Mouse (Mus musculus) neural tube, embryonic 11.5 days (tissue): ENCODE data around the gene Kalrn. TPM values are rescaled to one million over a fixed set of nuclear protein-coding genes. Genes with fewer than 3 reads are reported as not detected.
A peak's percentile ranks its signal among the peaks of the same experiment; 100 is the strongest.

ENCODE experiments used
- ATAC-seq: fragments of 200-750 bp; cut with Nextera tagmentation; 2 replicates; pipeline ENCODE4 v1.8.0; 2017; ENCODE audit warnings: moderate number of reproducible peaks, mild to moderate bottlenecking, moderate TSS enrichment, moderate library complexity; ENCODE audit not compliant: insufficient read depth, low FRiP score, low TSS enrichment
- DNase-seq: peaks from one replicate; pipeline ENCODE4 v3.0.0-alpha.2; 2015; ENCODE audit warnings: low spot score
- H3K27ac ChIP-seq: fragments of 300-500 bp; sonication (generic); 2 replicates; pipeline ENCODE4 v1.5.1; 2014; ENCODE audit warnings: low read depth, mild to moderate bottlenecking, low read length
- H3K27me3 ChIP-seq: fragments of 300-500 bp; sonication (generic); 2 replicates; pipeline ENCODE4 v1.6.1; 2014; ENCODE audit warnings: mild to moderate bottlenecking, low read length, mixed read lengths; ENCODE audit not compliant: control insufficient read depth, insufficient read depth
- H3K36me3 ChIP-seq: fragments of 300-500 bp; sonication (generic); 2 replicates; pipeline ENCODE4 v1.6.1; 2014; ENCODE audit warnings: mild to moderate bottlenecking, low read length, moderate library complexity, mixed read lengths; ENCODE audit not compliant: control insufficient read depth, insufficient read depth
- H3K4me1 ChIP-seq: fragments of 300-500 bp; sonication (generic); 2 replicates; pipeline ENCODE4 v1.6.1; 2014; ENCODE audit warnings: low read length, mixed read lengths; ENCODE audit not compliant: control insufficient read depth, insufficient read depth
- H3K4me2 ChIP-seq: fragments of 300-500 bp; sonication (generic); 2 replicates; pipeline ENCODE4 v1.6.1; 2014; ENCODE audit warnings: low read depth, mild to moderate bottlenecking, moderate library complexity
- H3K4me3 ChIP-seq: fragments of 300-500 bp; sonication (generic); 2 replicates; pipeline ENCODE4 v1.5.1; 2014; ENCODE audit warnings: low read depth, low read length
- H3K9ac ChIP-seq: fragments of 300-500 bp; sonication (generic); 2 replicates; pipeline ENCODE4 v1.6.1; 2014; ENCODE audit warnings: mild to moderate bottlenecking, low read length
- H3K9me3 ChIP-seq: fragments of 300-500 bp; sonication (generic); 2 replicates; pipeline ENCODE4 v1.6.1; 2016; ENCODE audit warnings: low read length; ENCODE audit not compliant: control insufficient read depth
- WGBS: fragments of 180-500 bp; shearing (Covaris S2); extraction: QIAGEN DNeasy Blood & Tissue Kit; methylation state at CpG from one replicate; pipeline ENCODE4 v1.1.7; 2014; 5-methylcytosine and 5-hydroxymethylcytosine counted together
- polyA plus RNA-seq: library from polyadenylated mRNA; unstranded; fragments of >200 nt; fragmentation: Nextera tagmentation; extraction: Ambion mirVana; gene quantifications from 2 replicates; pipeline ENCODE4 v1.2.1, GENCODE M21; 2014

Gene Kalrn
- polyA plus RNA-seq, 1 experiment from 2014 or later, result 17.6 TPM

GRCm38 (mm10) chr16:34485483-34485882 is 87.8 kb downstream of the Kalrn start:
- H3K27ac ChIP-seq, result no peak overlapping the region
- H3K4me2 ChIP-seq, result no peak overlapping the region
- H3K9ac ChIP-seq, result no peak overlapping the region
- no peaks in the 10 kb centered on the region for H3K27me3 ChIP-seq
- peaks cover 6% of the 10 kb centered on the region; the same call in 1 of the 2 replicates for H3K4me1 ChIP-seq
- no peak overlapping the region for H3K4me3 ChIP-seq
- ATAC-seq (no peak), DNase-seq (no peak)
- no peaks in the 10 kb centered on the region for H3K36me3 ChIP-seq
- H3K9me3 ChIP-seq, result no peaks in the 10 kb centered on the region
- 83% methylated on average over 6 of the region's 6 CpGs for WGBS

DNA sequence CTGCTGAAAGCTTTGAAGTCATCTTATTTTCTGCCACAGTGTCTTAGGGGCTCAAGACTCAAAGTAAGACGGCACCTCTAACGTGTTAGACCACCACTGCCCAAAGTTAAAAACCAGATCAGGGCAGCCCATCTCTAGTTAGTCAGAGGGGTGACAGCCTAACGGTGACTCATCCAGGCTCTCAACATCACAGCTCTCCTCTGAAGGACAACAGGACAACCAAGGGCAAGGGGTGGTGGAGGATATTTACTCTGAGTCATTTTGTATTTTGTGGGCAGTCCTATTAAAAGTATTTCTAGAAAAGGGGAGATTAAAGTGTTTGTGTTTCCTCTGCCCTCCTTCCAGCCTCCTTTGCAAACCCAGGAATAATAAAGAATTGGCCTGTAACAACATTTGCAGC is 88.4 kb downstream of the Kalrn start:
- Histone ChIP-seq H3K4me1 (peaks cover 6% of the 10 kb centered on the region; the same call in 1 of the 2 replicates), H3K27me3 (no peaks in the 10 kb centered on the region), H3K27ac (no peak overlapping the region)

DNA sequence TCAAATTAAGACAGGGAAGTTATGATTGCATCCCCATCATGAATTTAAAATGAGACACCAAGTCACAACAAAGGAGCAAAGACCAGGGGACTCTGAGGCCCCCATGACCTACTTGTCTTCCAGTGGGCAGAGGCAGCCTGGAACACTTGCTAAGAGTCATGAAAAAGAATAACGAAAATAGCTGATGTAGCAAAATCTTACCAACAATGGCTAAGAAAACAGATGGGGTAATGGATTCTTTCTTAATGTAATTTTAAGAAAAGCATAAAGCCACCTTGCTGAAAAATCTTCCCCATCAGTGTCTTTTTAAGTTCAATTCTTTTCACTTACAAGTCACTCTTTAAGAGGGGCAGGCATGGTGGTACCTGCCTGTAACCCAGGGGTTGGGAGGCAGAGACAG is 89.1 kb downstream of the Kalrn start:
- no peak overlapping the region for H3K27ac ChIP-seq
- no peak overlapping the region for H3K4me3 ChIP-seq
- no peak overlapping the region for H3K4me2 ChIP-seq
- no peaks in the 10 kb centered on the region for H3K27me3 ChIP-seq
- 82% methylated on average over 1 of the region's 1 CpGs for WGBS
- DNase-seq (no peak), ATAC-seq (no peak)
- H3K4me1 ChIP-seq, result peaks cover 6% of the 10 kb centered on the region; the same call in 1 of the 2 replicates
- H3K36me3 ChIP-seq, result no peaks in the 10 kb centered on the region
- H3K9ac ChIP-seq, result no peak overlapping the region
- H3K9me3 ChIP-seq, result no peaks in the 10 kb centered on the region

More for the DNA sequence above, 88.4 kb downstream of the Kalrn start:
- WGBS, result 67% methylated on average over 3 of the region's 3 CpGs
- no peak overlapping the region for H3K4me2 ChIP-seq
- H3K9me3 ChIP-seq, result no peaks in the 10 kb centered on the region
- no peak overlapping the region for H3K4me3 ChIP-seq
- no peak overlapping the region for H3K9ac ChIP-seq
- DNase-seq (no peak), ATAC-seq (no peak)
- H3K36me3 ChIP-seq, result no peaks in the 10 kb centered on the region

DNA sequence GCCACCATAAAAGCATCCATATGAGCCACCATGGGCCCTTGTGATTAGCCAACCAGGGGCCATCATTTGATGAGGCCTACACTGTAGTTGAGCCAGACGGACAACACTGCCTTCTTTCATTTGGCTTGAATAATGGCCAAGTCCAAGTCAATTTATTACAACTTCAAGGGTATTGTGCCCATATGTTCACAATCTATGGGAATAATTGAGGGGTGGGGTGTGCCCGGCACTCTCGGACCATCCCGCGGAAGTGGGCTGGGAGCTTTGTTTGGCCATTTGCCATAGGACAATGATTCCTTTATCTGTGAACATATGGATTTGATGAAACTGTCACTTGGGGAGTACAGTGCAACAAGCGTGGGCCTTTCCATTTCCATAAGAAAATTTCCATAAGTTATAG is 89.6 kb downstream of the Kalrn start:
- Histone ChIP-seq H3K4me3 (no peak overlapping the region), H3K4me2 (no peak overlapping the region), H3K9ac (no peak overlapping the region), H3K4me1 (peaks cover 6% of the 10 kb centered on the region; the same call in 1 of the 2 replicates), H3K36me3 (no peaks in the 10 kb centered on the region), H3K27ac (no peak overlapping the region), H3K27me3 (no peaks in the 10 kb centered on the region), H3K9me3 (no peaks in the 10 kb centered on the region)
- 45% methylated on average over 6 of the region's 6 CpGs for WGBS
- DNase-seq, result peak; percentile 41
- ATAC-seq, result no peak

DNA sequence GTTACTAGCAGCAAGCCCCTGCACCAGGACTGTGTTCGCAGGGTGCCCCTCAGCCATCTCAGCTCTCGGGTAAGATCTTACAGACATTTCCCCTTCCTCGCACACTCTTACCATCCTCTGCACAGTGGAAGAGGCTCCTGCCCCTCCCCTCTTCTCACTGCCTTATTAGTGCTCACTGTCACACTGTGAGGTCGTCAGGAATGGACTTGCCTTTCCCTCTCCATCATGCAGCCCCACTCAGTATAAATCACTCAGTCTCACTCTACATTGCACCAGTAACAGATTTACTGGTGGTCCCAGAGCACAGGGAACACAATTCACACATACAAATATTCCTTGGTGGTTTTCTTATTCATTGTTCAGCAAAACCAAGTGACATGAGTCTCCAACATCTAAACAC is 98.6 kb downstream of the Kalrn start:
- H3K4me2 ChIP-seq, result no peak overlapping the region
- DNase-seq (no peak), ATAC-seq (no peak)
- H3K27ac ChIP-seq, result no peak overlapping the region
- H3K9me3 ChIP-seq, result no peaks in the 10 kb centered on the region
- H3K27me3 ChIP-seq, result no peaks in the 10 kb centered on the region
- H3K36me3 ChIP-seq, result no peaks in the 10 kb centered on the region
- H3K9ac ChIP-seq, result no peak overlapping the region
- H3K4me3 ChIP-seq, result no peak overlapping the region
- peaks cover 33% of the 10 kb centered on the region for H3K4me1 ChIP-seq
- 61% methylated on average over 4 of the region's 4 CpGs for WGBS

DNA sequence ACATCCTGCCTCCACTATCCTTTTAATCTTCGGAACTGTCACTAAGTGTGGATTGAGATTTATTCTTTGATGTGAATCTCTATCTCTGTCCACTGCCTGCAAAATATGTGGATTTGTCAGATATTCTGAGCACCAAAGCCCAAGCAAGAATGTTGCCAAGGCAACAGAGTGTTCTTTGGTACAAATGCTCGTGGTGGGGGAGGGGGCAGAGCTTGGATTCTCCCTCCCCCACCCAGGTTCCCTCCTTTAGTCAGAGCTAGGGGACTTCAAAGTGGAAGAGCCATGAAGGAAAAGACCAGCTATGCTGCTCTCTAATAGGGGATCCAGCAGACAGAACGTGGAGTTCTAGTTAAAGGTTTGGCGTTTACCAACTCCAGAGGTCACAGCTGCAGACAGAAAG is 99.4 kb downstream of the Kalrn start:
- Histone ChIP-seq H3K27me3 (no peaks in the 10 kb centered on the region), H3K4me3 (no peak overlapping the region), H3K4me2 (no peak overlapping the region), H3K9me3 (no peaks in the 10 kb centered on the region), H3K36me3 (no peaks in the 10 kb centered on the region), H3K9ac (no peak overlapping the region), H3K27ac (no peak overlapping the region), H3K4me1 (peaks cover 41% of the 10 kb centered on the region)
- DNase-seq (no peak), ATAC-seq (no peak)
- 58% methylated on average over 4 of the region's 4 CpGs for WGBS

DNA sequence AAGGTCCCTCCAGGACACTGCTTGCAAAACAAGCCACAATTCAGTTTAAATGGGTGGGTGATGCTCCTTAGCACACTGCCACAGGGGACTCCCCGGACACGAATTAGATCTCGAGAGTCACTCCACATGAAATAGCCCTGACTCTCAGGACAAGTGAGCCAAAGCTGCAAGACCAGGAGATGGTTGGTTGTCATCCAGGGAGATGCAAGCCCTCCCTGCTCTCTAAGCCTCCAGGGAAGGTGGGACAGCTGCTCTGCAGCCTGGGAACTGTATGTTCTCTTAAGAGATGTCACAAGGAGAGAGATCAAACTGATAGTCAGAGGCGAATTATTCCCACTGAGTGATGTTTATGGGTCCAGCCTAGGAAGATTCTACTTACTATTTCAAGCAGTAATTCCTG is 101.9 kb downstream of the Kalrn start:
- no peaks in the 10 kb centered on the region for H3K9me3 ChIP-seq
- ATAC-seq, result no peak
- WGBS, result 83% methylated on average over 4 of the region's 4 CpGs
- no peaks in the 10 kb centered on the region for H3K36me3 ChIP-seq
- peaks cover 51% of the 10 kb centered on the region for H3K4me1 ChIP-seq
- H3K4me3 ChIP-seq, result no peak overlapping the region
- no peak overlapping the region for H3K9ac ChIP-seq
- no peak overlapping the region for H3K27ac ChIP-seq
- no peaks in the 10 kb centered on the region for H3K27me3 ChIP-seq
- DNase-seq, result no peak
- no peak overlapping the region for H3K4me2 ChIP-seq

GRCm38 (mm10) chr16:34470343-34470742 is 103.0 kb downstream of the Kalrn start:
- Histone ChIP-seq H3K4me2 (no peak overlapping the region), H3K27me3 (no peaks in the 10 kb centered on the region), H3K9ac (no peak overlapping the region), H3K4me1 (peaks cover 51% of the 10 kb centered on the region), H3K36me3 (no peaks in the 10 kb centered on the region), H3K27ac (0 out of 2 replicates have a peak overlapping the region, but pooled peaks have one; percentile 20), H3K4me3 (no peak overlapping the region), H3K9me3 (no peaks in the 10 kb centered on the region)
- ATAC-seq (0 out of 2 replicates have a peak, but pooled peaks have one; percentile 4), DNase-seq (no peak)
- WGBS, result 91% methylated on average over 5 of the region's 5 CpGs

DNA sequence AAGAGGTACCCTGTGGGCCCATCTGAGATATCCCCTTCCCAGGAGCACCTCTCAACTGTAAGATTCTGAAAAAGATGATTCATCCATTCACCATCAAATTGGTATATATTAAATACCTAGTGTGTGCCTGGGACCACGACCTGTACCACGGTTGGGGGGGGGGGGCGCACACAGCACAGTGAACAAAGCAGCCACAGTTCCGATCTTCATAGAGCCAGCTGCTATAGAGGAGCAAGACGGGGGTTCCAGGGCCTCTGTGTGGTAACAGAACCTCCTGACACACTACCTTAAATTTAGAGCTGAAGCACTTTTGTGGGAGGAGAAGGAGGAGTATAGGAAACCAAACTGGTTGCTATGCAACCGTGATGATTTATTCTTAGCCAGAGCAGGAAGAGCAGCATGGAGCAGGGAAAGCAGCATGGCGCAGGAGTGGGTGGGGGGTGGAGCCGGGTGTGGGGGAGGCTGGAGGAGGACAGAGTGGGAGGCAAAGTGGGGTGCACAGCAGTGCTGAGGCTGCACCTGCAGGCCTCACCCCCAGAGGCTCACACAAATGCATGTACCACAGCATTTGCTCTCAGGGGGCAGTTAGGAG is 104.0 kb downstream of the Kalrn start:
- Histone ChIP-seq H3K4me1 (peaks cover 44% of the 10 kb centered on the region), H3K27ac (0 out of 2 replicates have a peak overlapping the region, but pooled peaks have one; percentile 20), H3K4me2 (peak overlapping the region; percentile 9; the same call in 1 of the 2 replicates), H3K27me3 (no peaks in the 10 kb centered on the region), H3K36me3 (no peaks in the 10 kb centered on the region), H3K9ac (peak overlapping the region; percentile 6; the same call in 1 of the 2 replicates), H3K4me3 (no peak overlapping the region), H3K9me3 (no peaks in the 10 kb centered on the region)
- ATAC-seq (peak; percentile 85), DNase-seq (peak; percentile 56)
- WGBS, result 33% methylated on average over 8 of the region's 8 CpGs
